Comparison of ENCODE assay signal across 8 mouse cellular contexts in the genomic region with DNA sequence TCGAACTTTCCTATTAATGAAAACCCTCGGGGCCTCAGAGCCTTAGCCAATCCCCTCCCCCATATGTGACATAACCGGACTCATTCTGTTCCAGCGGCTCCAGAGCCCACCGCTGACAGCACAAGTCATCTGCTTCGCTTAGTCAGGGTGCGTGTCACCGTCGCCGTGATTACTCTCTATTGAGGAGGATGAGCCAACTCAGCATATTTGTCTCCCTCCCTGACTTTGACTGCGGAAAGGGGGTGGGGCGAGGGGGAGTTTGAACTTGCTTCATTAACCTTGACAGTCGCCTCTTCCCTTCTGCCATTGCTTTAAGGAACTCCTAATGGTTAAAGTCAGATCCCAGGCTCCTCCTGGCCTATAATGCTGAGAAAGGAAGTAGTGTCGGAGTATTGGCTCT. TPM values are rescaled to one million over a fixed set of nuclear protein-coding genes. Genes with fewer than 3 reads are reported as not detected.
A peak's percentile ranks its signal among the peaks of the same experiment; 100 is the strongest.
DNase-seq lines count a peak whose midpoint lies in the region; ATAC-seq lines count a peak whose summit lies in the region.

No protein-coding gene starts in this region.

- intact Hi-C loops in left cerebral cortex, postnatal 4 days (cut with DNase I): no loop called here
- intact Hi-C loops in left cerebral cortex, postnatal 25 days (cut with DNase I): no loop called here

- no peaks in the 10 kb centered on the region for H3K36me3 ChIP-seq in hindbrain, embryonic 15.5 days

- 8% methylated on average over 14 of the region's 14 CpGs for WGBS in hindbrain, embryonic 15.5 days

- H3K4me1 ChIP-seq in hindbrain, embryonic 15.5 days (replicated peaks): peaks cover 24% of the 10 kb centered on the region

- DNase-seq in left cerebral cortex, postnatal 4 days: peak; percentile 28
- no peak for DNase-seq in left cerebral cortex, postnatal 25 days (ENCODE audit: low spot score in 2 of 2)
- peak; percentile 56 for DNase-seq in embryo, embryonic 11 days
- peak; percentile 46 for DNase-seq in thymus, postnatal 4 days
- no peak for DNase-seq in yolk sac, embryonic 10.5 days (ENCODE audit: low spot score)
- no peak for DNase-seq in gastrocnemius, adult 18-20 months (ENCODE audit: low spot score)

- peak; percentile 65; the same call in 1 of the 2 replicates for ATAC-seq in hindbrain, embryonic 15.5 days (ENCODE audit: low FRiP score, low read depth)
- peak; percentile 80 for ATAC-seq in megakaryocyte, adult 5-6 weeks (ENCODE audit: poor library complexity, severe bottlenecking)

- H3K9ac ChIP-seq in hindbrain, embryonic 15.5 days: no peak overlapping the region

- no peak overlapping the region for H3K27ac ChIP-seq in hindbrain, embryonic 15.5 days (replicated peaks)

- no peaks in the 10 kb centered on the region for H3K27me3 ChIP-seq in hindbrain, embryonic 15.5 days

- H3K4me2 ChIP-seq in hindbrain, embryonic 15.5 days: peak overlapping the region; percentile 47

- H3K4me3 ChIP-seq in hindbrain, embryonic 15.5 days: no peak overlapping the region

- no peaks in the 10 kb centered on the region for H3K9me3 ChIP-seq in hindbrain, embryonic 15.5 days

RNA-seq across cellular contexts. Expression of a gene that starts 14.8 kb away (rescaled TPM):
- total RNA-seq in left cerebral cortex, postnatal 4 days (2021): 100 to 1,000 TPM in 1 of 2 experiments, 10 to 100 TPM in 1; 92.7 to 107 TPM
- 10 to 100 TPM; 91.5 to 99.8 TPM for total RNA-seq in left cerebral cortex, postnatal 25 days (2021)
- polyA plus RNA-seq in hindbrain, embryonic 15.5 days (2015; fragmentation: Nextera tagmentation; extraction: Ambion mirVana): 9.1 and 10.6 TPM in 2 replicates
- 33.1 and 40.1 TPM in 2 replicates for total RNA-seq in megakaryocyte, adult 5-6 weeks (2015)
- 13.1 and 18.8 TPM in 2 replicates for total RNA-seq in megakaryocyte, adult 5-6 weeks (2017)
- total RNA-seq in gastrocnemius, adult 18-20 months (2021): 10 to 100 TPM; 45.3 to 52.3 TPM

Comparison
In these comparisons a context has a peak if more than half of its experiments do, and no peak if none do; other contexts are left out.
1. DNase-seq: peak in left cerebral cortex, postnatal 4 days (single experiment), embryo, embryonic 11 days (single experiment) and thymus, postnatal 4 days (single experiment); none in left cerebral cortex, postnatal 25 days (0 of 2), yolk sac, embryonic 10.5 days (single experiment) and gastrocnemius, adult 18-20 months (single experiment).